Mouse (Mus musculus): Measurements from ENCODE around the gene Rcn3.
A peak's percentile ranks its signal among the peaks of the same experiment; 100 is the strongest.
"Not testable (repeated sequence)": the region's sequence is repeated elsewhere in the genome, so short reads cannot be mapped to it uniquely, and the experiment has no call there.

The Rcn3 gene

DNA sequence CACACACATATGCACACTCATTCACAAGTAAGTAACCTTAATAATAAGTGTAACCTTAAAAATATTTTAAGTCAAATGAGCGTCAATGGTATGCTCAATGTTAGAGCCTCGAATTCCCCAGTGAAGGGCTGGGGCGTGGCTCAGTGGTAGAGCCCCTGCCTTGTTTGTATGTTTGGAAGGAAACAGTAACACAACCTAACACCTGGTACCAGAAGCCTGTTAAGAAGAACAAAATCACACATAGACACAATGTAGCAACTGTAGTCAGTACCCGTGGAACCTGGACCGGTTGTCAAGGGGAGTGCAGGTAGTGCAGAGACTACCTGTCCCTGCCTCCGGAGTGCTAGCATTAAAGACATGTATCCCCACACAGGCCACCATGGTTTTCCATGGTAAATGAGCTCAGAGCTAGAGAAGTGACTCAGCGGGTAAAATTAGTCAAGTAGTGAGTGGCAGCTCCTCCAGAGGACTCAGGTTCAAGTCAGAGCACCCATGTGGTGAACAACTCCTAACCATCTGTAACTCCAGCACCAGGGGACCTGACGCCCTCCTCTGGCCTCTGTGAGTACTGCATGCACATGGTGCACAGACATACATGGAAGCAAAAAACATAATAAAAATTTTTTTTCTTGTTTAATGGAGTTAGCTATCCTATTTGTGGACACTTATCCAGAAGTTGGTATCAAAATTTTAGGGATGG lies 6.7 kb upstream of the Rcn3 start:
- DNase-seq (ENCODE audit: low read depth, low spot score), result no peak

DNA sequence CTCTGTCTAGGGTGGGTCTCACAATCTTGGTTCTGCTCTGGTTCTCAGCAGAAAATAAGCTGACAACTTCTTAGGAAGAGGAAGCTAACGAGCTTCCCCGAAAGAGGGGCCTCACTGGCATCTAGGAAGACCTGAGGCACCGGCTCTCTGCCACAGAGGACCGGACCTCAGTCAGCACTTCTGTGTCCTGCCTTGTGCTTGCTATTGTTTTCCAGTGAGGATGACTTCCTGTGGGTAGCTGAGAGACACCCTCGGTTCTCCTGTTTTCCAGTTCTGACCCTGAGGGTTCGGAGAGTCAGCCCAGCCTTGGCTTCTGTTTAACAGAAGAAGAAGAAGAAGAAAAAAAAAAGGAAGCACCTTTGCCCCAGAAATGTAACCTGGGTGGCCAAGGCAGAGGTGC lies 5.5 kb upstream of the Rcn3 start:
- no peak for DNase-seq (ENCODE audit: low read depth, low spot score)

DNA sequence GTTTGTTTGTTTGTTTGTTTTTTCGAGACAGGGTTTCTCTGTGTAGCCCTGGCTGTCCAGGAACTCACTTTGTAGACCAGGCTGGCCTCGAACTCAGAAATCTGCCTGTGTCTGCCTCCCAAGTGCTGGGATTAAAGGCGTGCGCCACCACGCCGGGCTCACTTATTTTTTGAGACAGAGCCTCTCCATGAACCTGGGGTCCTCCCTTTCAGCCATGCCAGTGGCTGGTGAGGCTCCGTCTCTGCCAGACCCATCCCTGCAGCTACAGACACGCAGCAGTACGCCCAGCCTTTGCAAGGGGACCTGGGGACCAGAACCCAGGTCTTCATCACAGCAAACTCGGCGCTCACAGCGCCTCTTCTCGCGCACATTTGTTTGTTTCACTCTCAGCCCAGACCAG lies 3.9 kb upstream of the Rcn3 start:
- not testable (repeated sequence) for DNase-seq (ENCODE audit: low read depth, low spot score)

DNA sequence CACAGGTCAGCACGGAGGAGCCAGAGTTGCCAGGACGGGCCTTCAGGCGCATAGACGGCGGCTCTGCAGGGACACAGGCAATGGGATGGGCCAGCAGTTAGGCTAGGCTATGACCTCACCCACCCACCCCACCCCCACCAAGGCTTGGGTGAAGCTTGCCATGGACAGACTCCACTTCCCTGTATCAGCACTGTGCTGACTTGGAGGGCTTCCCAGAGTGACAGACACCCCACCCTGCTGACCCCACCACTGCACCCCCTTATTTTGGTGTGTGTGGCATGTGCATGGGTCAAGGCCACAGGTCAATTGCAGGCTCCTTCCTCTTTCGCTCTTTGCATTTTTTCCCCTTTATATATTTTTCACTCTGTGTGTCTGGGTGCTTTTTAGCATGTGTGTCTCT lies 3.3 kb upstream of the Rcn3 start:
- no peak for DNase-seq (ENCODE audit: low read depth, low spot score)

DNA sequence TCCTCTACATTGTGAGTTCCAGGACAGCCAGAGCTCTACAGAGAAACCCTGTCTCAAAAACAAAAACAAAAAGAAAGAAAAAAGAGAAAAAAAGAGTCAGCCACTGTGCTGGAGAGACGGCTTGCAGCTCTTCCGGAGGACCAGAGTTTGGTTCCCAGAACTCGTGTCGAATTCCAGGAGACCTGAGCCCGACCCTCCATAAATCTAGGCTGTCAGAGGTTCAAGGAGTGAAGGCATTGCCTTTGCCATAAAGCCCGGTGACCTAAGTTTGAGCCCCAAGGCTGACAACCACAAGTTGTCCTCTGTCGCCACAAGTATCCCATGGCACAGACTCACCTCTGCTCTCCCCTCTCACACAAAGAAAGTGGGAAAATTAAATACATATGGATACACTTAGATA lies 2.1 kb upstream of the Rcn3 start:
- DNase-seq (ENCODE audit: low read depth, low spot score), result peak; percentile 72

DNA sequence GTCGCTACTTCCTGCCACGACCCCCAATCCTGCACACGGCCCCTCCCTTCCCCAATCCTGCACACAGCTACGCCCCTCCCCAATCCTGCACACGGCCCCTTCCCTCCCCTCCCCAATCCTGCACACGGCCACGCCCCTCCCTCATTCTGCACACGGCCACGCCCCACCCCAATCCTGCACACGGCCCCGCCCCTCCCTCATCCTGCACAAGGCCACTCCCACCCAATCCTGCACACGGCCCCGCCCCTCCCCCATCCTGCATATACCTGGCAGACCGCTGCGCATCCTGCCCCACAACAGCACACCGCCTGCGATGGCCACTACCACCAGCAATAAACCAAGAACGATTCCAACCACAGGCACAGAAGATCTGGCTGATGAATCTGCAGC lies 1.5 kb upstream of the Rcn3 start:
- DNase-seq (ENCODE audit: low read depth, low spot score), result no peak

DNA sequence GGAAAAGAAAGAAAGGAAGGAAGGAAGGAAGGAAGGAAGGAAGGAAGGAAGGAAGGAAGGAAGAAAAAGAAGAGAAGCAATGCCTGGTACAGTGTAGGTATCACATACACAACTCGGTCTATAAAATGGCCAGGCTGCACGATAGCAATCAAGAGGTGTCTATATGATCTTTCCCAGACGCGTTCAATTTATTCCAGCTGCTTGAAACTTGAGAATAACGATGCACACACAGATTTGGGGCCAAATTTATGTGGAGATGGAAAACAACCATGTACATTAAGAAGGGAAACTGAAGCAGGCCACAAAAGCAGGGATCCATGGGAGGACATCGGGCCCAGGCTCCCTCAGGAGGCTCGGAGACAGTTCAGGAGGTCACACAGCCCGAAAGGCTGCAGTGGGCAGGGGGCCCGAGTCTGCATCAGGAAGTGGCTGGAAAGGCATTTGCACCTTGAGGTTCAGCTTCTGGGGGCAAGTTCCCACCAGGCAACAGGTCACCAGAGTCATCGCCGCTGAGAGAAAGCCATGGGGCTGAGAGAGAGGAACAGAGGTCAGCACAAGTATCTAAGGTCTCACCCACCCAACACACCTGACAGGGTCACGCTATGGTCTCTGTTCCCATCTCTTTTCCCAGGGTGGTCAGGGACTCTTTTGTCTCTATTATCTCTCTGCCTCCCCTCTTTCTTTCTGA lies 951 bp upstream of the Rcn3 start:
- no peak for DNase-seq (ENCODE audit: low read depth, low spot score)

DNA sequence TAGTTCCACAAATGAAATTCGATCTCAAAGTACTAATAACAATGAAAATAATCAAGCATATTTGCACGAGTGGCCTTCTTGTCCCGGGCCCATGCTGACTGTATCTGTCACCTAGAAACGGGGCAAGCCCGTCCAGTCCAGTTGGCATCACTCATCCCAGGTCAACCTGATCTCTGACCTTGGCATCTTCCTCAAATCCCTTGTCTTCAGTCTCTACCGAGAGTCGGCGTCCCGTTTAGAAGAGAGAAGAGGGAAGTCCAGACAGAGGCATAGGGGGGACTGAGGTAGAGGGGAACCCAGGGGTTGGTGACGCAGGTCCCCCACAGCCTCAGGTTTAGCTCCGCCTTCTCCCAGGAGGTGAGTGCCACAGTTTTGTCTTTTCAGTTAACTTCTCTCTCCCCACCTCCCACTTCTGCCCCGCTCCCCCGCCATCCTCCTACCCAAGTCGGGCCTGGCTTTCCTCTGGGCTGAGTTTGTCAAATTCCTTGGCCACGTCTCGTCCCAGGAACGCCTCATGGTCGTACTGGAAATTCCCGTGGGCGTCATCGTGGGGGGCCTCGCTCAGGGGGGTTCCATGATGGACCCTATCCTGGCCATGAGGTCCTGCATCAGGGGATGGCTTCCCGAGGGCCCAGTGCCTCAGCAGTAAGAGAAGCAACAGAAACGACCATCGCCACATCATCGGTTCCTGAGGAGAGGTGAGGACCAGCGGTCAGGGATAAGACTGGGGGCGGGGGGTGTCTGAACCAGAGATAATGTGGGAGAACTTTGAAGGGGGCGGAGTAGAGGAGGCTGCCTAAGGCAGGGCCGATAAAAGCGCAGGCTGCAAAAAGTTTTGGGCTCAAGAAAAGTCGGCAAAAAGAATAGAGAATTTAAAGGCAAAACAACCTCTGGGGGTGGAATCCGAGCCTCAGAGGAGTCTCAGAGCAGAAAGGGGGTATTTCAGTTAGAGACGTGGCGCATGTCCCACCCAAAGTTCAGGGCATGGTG lies 725 bp downstream of the Rcn3 start:
- DNase-seq (ENCODE audit: low read depth, low spot score), result peak; percentile 51

DNA sequence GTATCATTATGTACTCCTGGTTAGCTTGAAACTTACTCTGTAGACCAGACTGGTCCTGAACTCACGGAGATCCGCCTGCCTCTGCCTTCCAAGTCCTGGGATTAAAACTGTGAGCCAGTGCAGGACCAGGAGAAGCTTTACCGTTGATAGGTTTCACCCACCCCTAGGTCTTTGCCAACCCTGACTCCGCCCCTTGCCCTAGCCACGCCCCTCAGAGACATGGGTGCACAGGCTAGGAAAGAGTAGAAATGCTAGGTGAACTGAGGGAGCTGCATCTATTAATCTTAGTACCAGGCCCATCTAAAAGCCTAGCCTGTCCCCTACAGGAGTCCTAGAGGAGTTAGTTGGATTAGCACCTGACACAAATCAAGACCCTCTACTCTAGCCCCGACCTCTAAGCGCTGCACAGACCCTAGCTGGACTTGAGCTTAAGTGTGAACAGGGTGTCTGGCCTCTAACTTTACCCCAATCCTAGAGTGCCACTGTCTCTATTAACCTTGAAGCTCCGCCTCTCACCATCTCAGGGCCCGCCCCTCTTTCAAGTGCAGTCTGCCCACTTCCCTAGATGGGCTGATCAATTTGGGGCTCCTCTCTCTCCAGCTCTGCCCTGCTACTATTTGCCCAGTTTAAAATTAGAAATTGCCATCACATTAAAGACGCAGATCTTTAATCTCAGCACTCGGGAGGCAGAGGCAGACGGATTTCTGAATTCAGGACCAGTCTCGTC lies 1.6 kb downstream of the Rcn3 start:
- no peak for DNase-seq (ENCODE audit: low read depth, low spot score)

DNA sequence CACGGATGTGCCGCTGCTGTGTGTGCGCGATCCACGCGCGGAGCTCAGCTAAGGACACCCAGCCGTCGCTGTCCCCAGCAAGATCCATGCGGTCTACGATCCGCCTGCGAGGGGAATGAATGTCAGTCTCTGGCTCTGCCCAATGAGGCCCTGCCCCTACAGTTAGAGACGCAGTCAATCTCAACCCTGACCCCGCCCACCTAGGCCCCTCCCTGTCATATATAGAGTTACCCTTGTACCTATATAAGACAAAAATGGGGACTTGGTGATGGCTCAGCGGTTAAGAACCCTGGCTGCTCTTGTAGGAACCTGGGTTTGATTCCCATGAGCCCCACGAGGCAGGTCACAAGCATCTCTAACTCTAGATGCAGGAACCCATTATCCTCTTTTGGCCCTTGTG lies 3.4 kb downstream of the Rcn3 start:
- no peak for DNase-seq (ENCODE audit: low read depth, low spot score)

DNA sequence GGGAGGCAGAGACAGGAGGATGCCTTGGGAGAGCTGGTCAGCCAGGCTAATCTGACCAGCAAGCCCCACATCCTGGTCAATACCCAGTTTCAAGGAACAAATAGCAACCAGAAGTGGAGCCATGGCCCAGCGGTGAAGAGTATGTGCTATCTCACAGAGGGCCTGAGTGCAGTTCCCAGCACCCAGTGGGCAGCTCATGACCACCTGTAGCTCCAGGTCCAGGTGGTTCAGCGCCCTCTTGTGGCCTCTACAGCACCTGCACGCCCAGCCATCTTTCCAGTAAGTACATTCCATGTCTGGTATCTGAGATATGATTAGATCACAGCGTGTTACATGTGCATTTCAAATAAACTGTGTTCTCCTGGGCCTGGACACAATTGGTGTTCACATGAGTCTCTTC lies 5.9 kb downstream of the Rcn3 start:
- no peak for DNase-seq (ENCODE audit: low read depth, low spot score)

DNA sequence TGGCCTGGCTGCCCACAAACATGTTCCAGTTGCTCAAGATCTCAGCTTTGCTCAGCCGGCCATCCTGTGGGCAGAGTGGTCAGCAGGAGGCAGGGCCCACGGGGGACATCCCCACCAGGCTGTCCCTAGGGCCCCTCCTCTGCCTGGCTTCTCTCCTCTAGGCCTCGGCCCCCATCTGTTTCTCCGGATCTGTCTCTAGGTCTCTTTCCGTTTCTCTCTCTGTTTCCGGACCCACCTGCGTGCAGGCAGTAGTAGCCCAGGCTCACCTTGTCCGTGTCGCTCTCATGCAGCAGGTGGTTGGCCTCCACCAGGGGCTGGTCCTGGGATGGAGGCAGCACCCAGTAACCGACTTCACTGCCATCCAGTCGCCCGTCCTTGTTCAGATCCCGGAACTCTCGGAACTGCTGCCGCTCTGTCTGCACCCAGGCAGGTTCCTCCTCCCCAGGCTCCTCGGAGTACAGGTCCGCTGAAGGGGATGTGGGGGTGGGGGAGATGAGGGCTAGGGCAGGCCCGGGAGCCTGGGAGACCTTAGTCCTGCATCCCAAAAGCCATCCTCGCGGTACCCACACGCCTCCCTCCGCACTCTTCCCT lies 8.6 kb downstream of the Rcn3 start:
- no peak for DNase-seq (ENCODE audit: low read depth, low spot score)

DNA sequence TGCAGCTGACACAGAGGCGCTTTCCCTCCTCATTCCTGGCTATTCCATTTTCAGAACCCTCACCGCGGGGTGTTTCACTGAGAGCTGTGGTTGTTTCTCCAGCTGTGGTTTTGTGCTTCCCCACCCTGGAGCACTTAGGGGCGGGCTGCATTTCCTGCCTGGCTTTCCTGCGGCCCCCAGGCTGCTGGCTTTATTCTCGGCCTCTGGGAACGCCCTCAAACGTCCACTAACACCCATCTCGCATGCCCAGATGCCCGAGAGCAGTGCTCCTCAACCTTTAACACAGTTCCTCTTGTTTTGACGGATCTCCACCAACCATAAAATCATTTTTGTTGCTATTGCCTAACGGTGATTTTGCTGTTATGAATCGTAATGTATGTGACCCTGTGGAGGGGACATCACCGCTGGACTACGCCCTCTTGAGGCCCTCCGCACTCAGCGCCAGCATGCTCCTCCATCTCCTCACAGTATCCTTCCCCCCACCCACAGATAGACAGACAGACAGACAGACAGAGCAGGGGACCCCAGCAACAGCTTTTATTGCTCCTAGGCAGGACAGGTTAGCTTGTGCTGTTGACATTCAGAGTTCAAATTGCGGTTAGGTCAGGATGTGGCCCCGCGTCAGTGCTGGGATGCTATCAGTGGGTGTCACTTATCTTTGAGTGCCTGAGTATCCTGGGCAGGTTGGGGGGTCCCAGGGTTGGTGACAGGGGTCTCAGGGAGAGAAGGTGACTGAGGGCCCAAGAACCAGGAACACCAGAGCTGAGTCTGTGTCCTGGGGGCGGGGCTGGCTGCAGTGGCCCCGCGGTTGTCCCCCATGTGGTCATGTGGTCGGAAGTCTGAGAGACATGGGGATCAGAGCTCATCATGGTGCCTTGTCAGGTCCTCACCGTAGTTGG lies 9.4 kb downstream of the Rcn3 start:
- DNase-seq (ENCODE audit: low read depth, low spot score), result no peak

DNA sequence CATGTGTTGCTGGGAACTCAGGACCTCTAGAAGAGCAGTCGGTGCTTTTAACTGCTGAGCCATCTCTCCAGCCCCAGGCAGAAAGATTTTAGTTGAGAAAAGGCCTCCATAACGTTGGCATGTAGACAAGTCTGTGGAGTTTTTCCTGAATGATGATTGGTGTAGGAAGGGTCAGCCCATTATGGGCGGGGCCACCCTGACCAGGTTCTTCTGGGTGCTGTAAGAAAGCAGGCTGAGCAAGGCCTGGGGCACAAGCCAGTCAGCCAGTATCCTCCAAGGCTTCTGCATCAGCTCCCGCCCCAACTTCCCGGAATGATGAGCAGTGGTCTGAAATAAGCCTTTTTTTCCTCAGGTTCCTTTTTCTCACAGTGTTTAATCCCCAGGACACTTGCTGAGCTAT lies 11.0 kb downstream of the Rcn3 start:
- no peak for DNase-seq (ENCODE audit: low read depth, low spot score)

DNA sequence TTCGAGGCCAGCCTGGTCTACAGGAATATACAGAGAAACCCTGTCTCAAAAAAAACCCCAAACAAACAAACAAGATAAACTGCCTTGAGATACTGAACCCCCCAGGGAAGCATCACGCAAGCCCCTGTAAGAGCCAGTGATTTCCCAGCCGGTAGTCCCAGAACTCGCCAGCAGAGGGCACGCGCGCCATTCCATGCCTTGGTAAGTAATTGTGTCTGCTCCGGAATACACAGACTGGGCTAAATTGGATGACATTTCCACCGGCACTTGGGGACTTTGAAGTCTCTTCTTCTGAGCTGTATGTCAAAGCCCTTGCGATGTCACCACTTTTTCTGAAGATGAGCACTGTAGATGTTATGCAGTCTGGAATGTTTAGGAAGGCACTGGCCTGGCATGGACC lies 12.2 kb downstream of the Rcn3 start:
- peak; percentile 90 for DNase-seq (ENCODE audit: low read depth, low spot score)

DNA sequence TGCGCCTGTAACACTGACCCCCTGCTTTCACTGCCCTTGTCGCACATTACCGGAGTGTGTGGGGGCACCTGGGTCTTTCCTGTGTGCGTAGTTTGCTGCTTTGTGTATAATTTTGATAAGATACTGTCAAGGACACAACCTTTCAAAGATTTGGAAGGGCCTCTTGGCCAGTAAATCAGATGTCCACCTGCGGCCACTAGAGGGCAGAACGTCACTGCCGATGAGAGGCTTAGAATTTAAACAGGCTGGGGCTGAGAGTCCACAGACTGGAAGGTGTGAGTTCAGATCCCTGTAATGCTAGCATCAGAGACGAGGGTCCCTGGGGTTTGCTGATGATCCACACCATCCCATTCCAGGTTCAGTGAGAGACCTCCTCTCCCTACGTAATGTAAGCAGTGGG lies 13.5 kb downstream of the Rcn3 start:
- peak; percentile 77 for DNase-seq (ENCODE audit: low read depth, low spot score)

DNA sequence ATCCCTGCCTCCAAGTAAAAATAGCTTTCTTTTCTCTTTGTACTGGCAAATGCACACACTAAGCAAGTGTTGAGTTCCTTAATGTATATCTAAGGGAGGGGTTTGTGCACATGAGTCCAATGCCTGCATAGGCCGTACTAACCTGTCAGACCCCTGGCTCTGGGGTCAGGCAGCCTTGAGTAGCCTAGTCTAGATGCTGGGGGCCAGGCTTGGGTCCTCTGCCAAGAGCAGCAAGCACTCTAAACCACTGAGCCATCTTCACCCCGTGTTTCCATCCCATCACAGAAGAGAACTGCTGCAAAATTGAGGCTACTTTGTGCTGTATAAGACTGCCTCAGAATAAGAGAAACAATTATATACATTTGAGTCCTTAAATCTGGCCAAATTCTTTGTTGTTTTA lies 14.2 kb downstream of the Rcn3 start:
- no peak for DNase-seq (ENCODE audit: low read depth, low spot score)

DNA sequence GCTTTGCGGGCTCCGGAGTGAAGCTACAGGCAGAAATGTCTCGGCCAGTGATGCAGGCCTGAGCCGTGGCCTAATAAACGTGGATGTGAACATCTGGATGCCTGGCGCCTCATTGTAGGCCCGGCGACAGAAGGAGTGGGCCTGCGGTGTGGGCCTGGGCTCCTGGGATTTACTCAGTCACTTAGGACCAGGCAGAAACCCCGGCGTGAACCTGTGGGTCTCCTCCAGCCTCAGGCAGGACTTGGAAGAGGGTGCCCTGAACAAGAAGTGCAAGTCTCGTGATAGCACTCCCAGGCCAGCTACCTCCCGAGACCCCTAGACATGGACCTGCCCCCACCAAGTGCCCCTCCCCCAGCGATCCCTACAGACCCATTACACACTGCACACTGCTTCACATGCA lies 14.7 kb downstream of the Rcn3 start:
- no peak for DNase-seq (ENCODE audit: low read depth, low spot score)

DNA sequence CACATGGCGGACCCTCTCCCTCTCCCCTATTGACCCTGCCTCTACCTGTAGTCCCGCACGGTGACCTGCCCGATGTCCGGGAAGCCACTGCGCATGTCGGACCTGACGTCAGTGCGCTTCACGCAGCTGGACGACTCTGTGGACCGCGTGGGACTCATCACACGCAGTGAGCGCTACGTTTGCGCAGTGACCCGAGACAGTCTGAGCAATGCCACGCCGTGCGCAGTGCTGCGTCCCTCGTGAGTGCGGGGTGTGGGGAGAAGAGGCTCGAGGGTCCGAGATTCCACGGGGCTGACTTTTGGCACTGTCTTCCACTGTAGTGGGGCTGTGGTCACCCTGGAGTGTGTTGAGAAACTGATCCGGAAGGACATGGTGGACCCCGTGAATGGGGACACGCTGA lies 15.5 kb downstream of the Rcn3 start:
- no peak for DNase-seq (ENCODE audit: low read depth, low spot score)

DNA sequence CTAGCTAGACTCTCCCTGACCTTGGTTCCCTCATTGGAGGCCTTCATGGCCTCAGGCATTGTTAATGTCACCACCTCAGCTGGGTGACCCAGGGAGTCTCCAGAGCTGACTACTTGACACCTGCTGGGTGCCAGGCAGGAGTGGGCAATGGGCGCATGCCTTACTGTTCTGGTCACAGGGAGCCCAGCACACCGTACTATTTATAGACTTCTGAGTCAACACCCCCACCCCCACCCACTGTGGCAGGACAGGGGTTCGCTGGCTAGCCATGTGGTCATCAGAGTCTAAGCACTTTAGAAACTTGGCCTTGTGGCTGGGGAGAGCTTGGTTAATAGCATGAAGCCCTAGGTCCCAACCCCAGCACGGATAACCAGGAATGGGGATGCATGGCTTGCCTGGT lies 16.6 kb downstream of the Rcn3 start:
- no peak for DNase-seq (ENCODE audit: low read depth, low spot score)

Data from mesoderm, embryonic 11.5 days (tissue).